Mouse (Mus musculus) embryonic facial prominence, embryonic 14.5 days (tissue): ENCODE data around the gene Ptpru. TPM values are rescaled to one million over a fixed set of nuclear protein-coding genes. Genes with fewer than 3 reads are reported as not detected.

ENCODE experiments used
- ATAC-seq: fragments of 200-750 bp; cut with Nextera tagmentation; 2 replicates; pipeline ENCODE4 v1.8.0; 2017; ENCODE audit warnings: low read depth, moderate number of reproducible peaks, moderate TSS enrichment
- DNase-seq: peaks from one replicate; pipeline ENCODE4 v3.0.0-alpha.2; 2015; ENCODE audit warnings: low spot score
- H3K27ac ChIP-seq: fragments of 300-500 bp; sonication (generic); replicated peaks from 2 replicates; pipeline ENCODE4 v1.5.1; 2014; ENCODE audit warnings: low read depth, mild to moderate bottlenecking, low read length, moderate library complexity
- H3K27me3 ChIP-seq: fragments of 300-500 bp; sonication (generic); replicated peaks from 2 replicates; pipeline ENCODE4 v1.6.1; 2014; ENCODE audit warnings: low read length; ENCODE audit not compliant: control insufficient read depth, insufficient read depth
- H3K36me3 ChIP-seq: fragments of 300-500 bp; sonication (generic); 2 replicates; pipeline ENCODE4 v1.6.1; 2014; ENCODE audit warnings: low read length, mixed read lengths; ENCODE audit not compliant: control insufficient read depth, insufficient read depth
- H3K4me1 ChIP-seq: fragments of 300-500 bp; sonication (generic); 2 replicates; pipeline ENCODE4 v1.6.1; 2014; ENCODE audit warnings: antibody characterized with exemption, low read length; ENCODE audit not compliant: control insufficient read depth, insufficient read depth
- H3K4me2 ChIP-seq: fragments of 300-500 bp; sonication (generic); 2 replicates; pipeline ENCODE4 v1.6.1; 2014; ENCODE audit warnings: low read depth, mild to moderate bottlenecking, low read length, moderate library complexity, mixed read lengths
- H3K4me3 ChIP-seq: fragments of 300-500 bp; sonication (generic); 2 replicates; pipeline ENCODE4 v1.5.1; 2014; ENCODE audit warnings: low read depth, mild to moderate bottlenecking, low read length
- H3K9ac ChIP-seq: fragments of 300-500 bp; sonication (generic); 2 replicates; pipeline ENCODE4 v1.6.1; 2014; ENCODE audit warnings: low read depth, mild to moderate bottlenecking, low read length, moderate library complexity, mixed read lengths
- H3K9me3 ChIP-seq: fragments of 300-500 bp; sonication (generic); 2 replicates; pipeline ENCODE4 v1.6.1; 2016; ENCODE audit warnings: low read length; ENCODE audit not compliant: control insufficient read depth
- WGBS: fragments of 180-500 bp; shearing (Covaris S2); extraction: QIAGEN DNeasy Blood & Tissue Kit; methylation state at CpG from one replicate; pipeline ENCODE4 v1.1.7; 2014; 5-methylcytosine and 5-hydroxymethylcytosine counted together
- polyA plus RNA-seq: library from polyadenylated mRNA; unstranded; fragments of >200 nt; fragmentation: Nextera tagmentation; extraction: Ambion mirVana; gene quantifications from 2 replicates; pipeline ENCODE4 v1.2.1, GENCODE M21; 2014

Gene Ptpru
- polyA plus RNA-seq, 1 experiment from 2014 or later: 21.6 TPM

- H3K27me3 ChIP-seq: no peaks in the 10 kb centered on the region
- no peak overlapping the region for H3K27ac ChIP-seq
- ATAC-seq: no peak
- no peaks in the 10 kb centered on the region for H3K9me3 ChIP-seq
- no peaks in the 10 kb centered on the region for H3K36me3 ChIP-seq
- H3K4me3 ChIP-seq: no peak overlapping the region
- 81% methylated on average over 8 of the region's 8 CpGs for whole genome bisulfite sequencing
- peaks cover 5% of the 10 kb centered on the region; the same call in 1 of the 2 replicates for H3K4me1 ChIP-seq
- H3K9ac ChIP-seq: no peak overlapping the region
- H3K4me2 ChIP-seq: no peak overlapping the region
- DNase-seq: no peak
Measured at GRCm38 (mm10) chr4:131845991-131846778, 8.1 kb upstream of the Ptpru start.

GRCm38 (mm10) chr4:131843290-131843743 is 5.2 kb upstream of the Ptpru start, which contains the start of gene Mecr:
TSS of gene Mecr (plus strand) at chr4:131843470.
- Histone ChIP-seq H3K27ac (no peak within 1 kb of the TSS; the same call in 1 of the 2 replicates), H3K9me3 (no peaks in the 10 kb centered on the region), H3K36me3 (no peaks in the 10 kb centered on the region), H3K27me3 (no peaks in the 10 kb centered on the region), H3K4me1 (peaks cover 5% of the 10 kb centered on the region; the same call in 1 of the 2 replicates), H3K9ac (peak within 1 kb of the TSS; percentile 77), H3K4me3 (peak within 1 kb of the TSS; percentile 72), H3K4me2 (peak within 1 kb of the TSS; percentile 85)
- WGBS: 0% methylated on average over 36 of the region's 37 CpGs
- peak; percentile 86 for ATAC-seq
- peak; percentile 95 for DNase-seq

- no peaks in the 10 kb centered on the region for H3K9me3 ChIP-seq
- H3K4me2 ChIP-seq: peak overlapping the region; percentile 80
- DNase-seq: peak; percentile 43
- no peaks in the 10 kb centered on the region for H3K36me3 ChIP-seq
- H3K27ac ChIP-seq: peak overlapping the region; percentile 13
- under 1% methylated on average over 30 of the region's 76 CpGs for whole genome bisulfite sequencing
- peak overlapping the region; percentile 57 for H3K4me3 ChIP-seq
- ATAC-seq: no peak
- H3K9ac ChIP-seq: peak overlapping the region; percentile 81
- H3K4me1 ChIP-seq: no peaks in the 10 kb centered on the region; the same call in 1 of the 2 replicates
- no peaks in the 10 kb centered on the region for H3K27me3 ChIP-seq
Measured at GRCm38 (mm10) chr4:131836891-131837491, 1.1 kb downstream of the Ptpru start.

DNA sequence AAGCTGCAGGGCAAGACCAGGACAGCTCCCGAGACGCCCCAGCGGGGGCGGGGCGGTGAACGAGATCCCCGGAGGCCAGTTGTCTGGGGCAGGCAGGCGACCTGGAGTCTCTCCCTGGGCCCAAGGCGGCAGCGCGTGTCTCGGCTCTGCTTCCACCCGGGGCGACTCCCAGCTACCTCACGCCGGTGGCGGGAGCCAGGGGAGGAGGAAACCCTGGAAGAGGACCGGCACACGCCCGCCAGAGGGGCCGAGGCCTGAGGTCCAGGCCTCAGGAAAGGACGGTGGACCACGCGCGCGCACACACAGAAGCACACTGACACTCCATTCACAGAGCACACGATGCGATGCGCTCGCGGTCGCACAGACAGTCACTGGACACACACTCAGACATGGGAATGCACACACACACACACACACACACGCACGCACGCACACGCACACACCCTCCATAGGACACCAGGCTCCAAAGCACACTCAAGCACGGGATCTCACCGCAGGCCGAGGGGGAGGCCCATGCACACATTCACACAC is 1.7 kb downstream of the Ptpru start:
- H3K9ac ChIP-seq: peak overlapping the region; percentile 81
- H3K9me3 ChIP-seq: no peaks in the 10 kb centered on the region
- no peaks in the 10 kb centered on the region for H3K27me3 ChIP-seq
- peak overlapping the region; percentile 13; the same call in 1 of the 2 replicates for H3K27ac ChIP-seq
- peak overlapping the region; percentile 57 for H3K4me3 ChIP-seq
- ATAC-seq (no peak), DNase-seq (no peak)
- 0% methylated on average over 3 of the region's 39 CpGs for WGBS
- no peaks in the 10 kb centered on the region; the same call in 1 of the 2 replicates for H3K4me1 ChIP-seq
- no peaks in the 10 kb centered on the region for H3K36me3 ChIP-seq
- peak overlapping the region; percentile 80 for H3K4me2 ChIP-seq

DNA sequence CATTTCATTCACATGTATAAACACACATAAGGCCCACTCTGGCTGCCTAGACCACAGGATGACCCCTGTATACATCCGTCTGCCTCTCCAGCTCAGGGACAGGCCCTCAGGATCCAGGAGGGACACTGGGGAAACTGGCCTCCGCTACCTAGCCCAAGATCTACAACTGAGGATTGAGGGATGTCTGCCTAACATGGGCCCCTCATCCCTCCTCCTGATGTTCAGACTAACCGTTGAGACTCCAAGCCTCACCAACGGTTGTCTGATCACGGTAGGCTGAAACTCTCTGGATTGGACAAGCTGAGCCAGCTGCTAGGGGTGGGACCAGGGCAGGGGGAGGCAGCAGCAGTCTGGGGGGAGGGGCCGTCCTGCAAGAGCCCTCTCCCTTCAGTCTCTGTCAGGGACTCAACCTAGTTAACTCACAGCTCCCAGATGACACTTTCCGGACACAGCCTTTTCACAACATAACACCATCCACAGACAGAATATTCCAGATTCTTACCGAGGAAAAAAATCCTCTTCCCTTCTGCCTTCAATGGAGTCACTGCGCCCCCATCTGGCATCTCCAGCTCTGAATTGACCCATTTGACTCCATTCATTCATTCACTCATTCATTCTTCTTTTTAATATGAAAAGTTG is 4.0 kb downstream of the Ptpru start:
- 21% methylated on average over 9 of the region's 9 CpGs for WGBS
- Histone ChIP-seq H3K4me2 (no peak overlapping the region), H3K4me1 (no peaks in the 10 kb centered on the region; the same call in 1 of the 2 replicates), H3K4me3 (no peak overlapping the region), H3K9me3 (no peaks in the 10 kb centered on the region), H3K27ac (no peak overlapping the region), H3K36me3 (no peaks in the 10 kb centered on the region), H3K9ac (no peak overlapping the region), H3K27me3 (no peaks in the 10 kb centered on the region)
- peak; percentile 75 for DNase-seq
- ATAC-seq: peak; percentile 44; the same call in 1 of the 2 replicates

- no peak overlapping the region for H3K4me3 ChIP-seq
- no peak overlapping the region for H3K9ac ChIP-seq
- no peak overlapping the region for H3K4me2 ChIP-seq
- H3K27me3 ChIP-seq: no peaks in the 10 kb centered on the region
- DNase-seq: no peak
- H3K9me3 ChIP-seq: no peaks in the 10 kb centered on the region
- H3K36me3 ChIP-seq: no peaks in the 10 kb centered on the region
- no peaks in the 10 kb centered on the region; the same call in 1 of the 2 replicates for H3K4me1 ChIP-seq
- 60% methylated on average over 3 of the region's 3 CpGs for WGBS
- no peak overlapping the region for H3K27ac ChIP-seq
- no peak for ATAC-seq
Measured at GRCm38 (mm10) chr4:131832759-131833407, 5.2 kb downstream of the Ptpru start.

GRCm38 (mm10) chr4:131831546-131832045 is 6.5 kb downstream of the Ptpru start:
- H3K27me3 ChIP-seq: no peaks in the 10 kb centered on the region
- no peak overlapping the region for H3K9ac ChIP-seq
- H3K36me3 ChIP-seq: no peaks in the 10 kb centered on the region
- no peak overlapping the region for H3K4me2 ChIP-seq
- WGBS: 57% methylated on average over 5 of the region's 5 CpGs
- ATAC-seq (no peak), DNase-seq (no peak)
- no peak overlapping the region for H3K27ac ChIP-seq
- peaks cover 11% of the 10 kb centered on the region for H3K4me1 ChIP-seq
- no peaks in the 10 kb centered on the region for H3K9me3 ChIP-seq
- no peak overlapping the region for H3K4me3 ChIP-seq

GRCm38 (mm10) chr4:131829123-131829522 is 9.0 kb downstream of the Ptpru start:
- Histone ChIP-seq H3K27ac (no peak overlapping the region), H3K36me3 (no peaks in the 10 kb centered on the region), H3K4me1 (peaks cover 27% of the 10 kb centered on the region), H3K4me2 (no peak overlapping the region), H3K4me3 (no peak overlapping the region), H3K9ac (no peak overlapping the region), H3K9me3 (no peaks in the 10 kb centered on the region), H3K27me3 (no peaks in the 10 kb centered on the region)
- ATAC-seq (no peak), DNase-seq (no peak)
- WGBS: 73% methylated on average over 7 of the region's 8 CpGs
